Mouse (Mus musculus) kidney, postnatal 0 days (tissue): Measurements from ENCODE around the gene Rbpjl. TPM values are rescaled to one million over a fixed set of nuclear protein-coding genes. Genes with fewer than 3 reads are reported as not detected.

ENCODE experiments used
- ATAC-seq: fragments of 200-750 bp; cut with Nextera tagmentation; replicated peaks from 2 replicates; pipeline ENCODE4 v1.8.0; 2017; ENCODE audit warnings: low read depth, moderate number of reproducible peaks, moderate TSS enrichment, moderate library complexity; ENCODE audit not compliant: low FRiP score
- DNase-seq: peaks from one replicate; pipeline ENCODE4 v3.0.0-alpha.2; 2016; ENCODE audit warnings: low spot score
- H3K27ac ChIP-seq: fragments of 300-500 bp; sonication (generic); 2 replicates; pipeline ENCODE4 v1.5.1; 2014; ENCODE audit warnings: mild to moderate bottlenecking
- H3K27me3 ChIP-seq: fragments of 300-500 bp; sonication (generic); 2 replicates; pipeline ENCODE4 v1.6.1; 2014; ENCODE audit warnings: low read length, mixed read lengths; ENCODE audit not compliant: insufficient read depth
- H3K36me3 ChIP-seq: fragments of 300-500 bp; sonication (generic); 2 replicates; pipeline ENCODE4 v1.6.1; 2014; ENCODE audit warnings: low read length, mixed read lengths; ENCODE audit not compliant: insufficient read depth
- H3K4me1 ChIP-seq: fragments of 300-500 bp; sonication (generic); replicated peaks from 2 replicates; pipeline ENCODE4 v1.6.1; 2014; ENCODE audit warnings: antibody characterized with exemption, low read length, mixed read lengths; ENCODE audit not compliant: insufficient read depth
- H3K4me2 ChIP-seq: fragments of 300-500 bp; sonication (generic); 2 replicates; pipeline ENCODE4 v1.6.1; 2014; ENCODE audit warnings: mild to moderate bottlenecking, low read length, moderate library complexity, mixed read lengths
- H3K4me3 ChIP-seq: fragments of 300-500 bp; sonication (generic); replicated peaks from 2 replicates; pipeline ENCODE4 v1.5.1; 2014; ENCODE audit warnings: low read depth, low read length
- H3K9ac ChIP-seq: fragments of 300-500 bp; sonication (generic); 2 replicates; pipeline ENCODE4 v1.6.1; 2014; ENCODE audit warnings: low read depth, low read length
- H3K9me3 ChIP-seq: fragments of 300-500 bp; sonication (generic); replicated peaks from 2 replicates; pipeline ENCODE4 v1.6.1; 2016; ENCODE audit warnings: low read length, inconsistent platforms, mixed read lengths
- CTCF ChIP-seq: IDR thresholded peaks from 2 replicates; pipeline ENCODE4 v1.5.1; 2016; ENCODE audit warnings: antibody characterized with exemption, low read depth, mild to moderate bottlenecking, moderate library complexity
- whole genome bisulfite sequencing: fragments of 180-500 bp; shearing (Covaris S2); extraction: QIAGEN DNeasy Blood & Tissue Kit; methylation state at CpG from one replicate; pipeline ENCODE4 v1.1.7; 2014; 5-methylcytosine and 5-hydroxymethylcytosine counted together
- polyA plus RNA-seq: library from polyadenylated mRNA; unstranded; fragments of >200 nt; fragmentation: Nextera tagmentation; extraction: Ambion mirVana; gene quantifications from 2 replicates; pipeline ENCODE4 v1.2.1, GENCODE M21; 2015

The Rbpjl gene
- polyA plus RNA-seq, 1 experiment from 2014 or later: not detected

GRCm38 (mm10) chr2:164422675-164423393, 19.9 kb downstream of the Rbpjl start:
- Histone ChIP-seq H3K27ac (0 out of 2 replicates have a peak overlapping the region, but pooled peaks have one; percentile 1), H3K36me3 (peaks cover 30% of the 10 kb centered on the region), H3K9me3 (no peaks in the 10 kb centered on the region), H3K4me2 (no peak overlapping the region), H3K9ac (no peak overlapping the region), H3K4me3 (no peak overlapping the region), H3K4me1 (no peaks in the 10 kb centered on the region), H3K27me3 (no peaks in the 10 kb centered on the region)
- no peak for TF ChIP-seq CTCF
- 81% methylated on average over 15 of the region's 15 CpGs for WGBS
- ATAC-seq: peak; percentile 23; the same call in 1 of the 2 replicates
- DNase-seq: no peak

DNA sequence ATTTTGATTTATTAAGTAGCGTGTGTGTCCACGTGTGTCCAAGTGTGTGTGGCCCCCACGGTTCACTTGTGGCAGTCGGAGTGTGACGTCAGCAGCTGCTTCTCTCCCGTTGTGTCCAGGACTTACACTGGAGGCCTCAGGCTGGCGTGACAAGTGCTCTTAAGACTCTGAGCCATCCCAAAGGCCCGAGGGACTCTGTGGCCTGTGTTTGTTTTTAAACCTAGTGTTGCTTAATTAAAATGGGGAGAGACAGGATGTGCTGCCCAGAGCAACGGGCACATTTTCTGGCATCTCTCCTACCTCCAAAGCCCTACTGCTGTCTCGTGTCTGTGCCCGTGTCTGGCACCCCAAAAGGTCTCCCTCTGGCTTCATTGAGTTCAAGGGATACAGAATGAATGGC, 20.5 kb downstream of the Rbpjl start:
- DNase-seq (no peak), ATAC-seq (no peak)
- Histone ChIP-seq H3K4me2 (no peak overlapping the region), H3K36me3 (peaks cover 34% of the 10 kb centered on the region), H3K27me3 (no peaks in the 10 kb centered on the region), H3K4me3 (no peak overlapping the region), H3K4me1 (no peaks in the 10 kb centered on the region), H3K9ac (no peak overlapping the region), H3K27ac (no peak overlapping the region), H3K9me3 (no peaks in the 10 kb centered on the region)
- 65% methylated on average over 11 of the region's 11 CpGs for WGBS
- no peak for TF ChIP-seq CTCF

GRCm38 (mm10) chr2:164424406-164424805, 21.5 kb downstream of the Rbpjl start:
- 88% methylated on average over 8 of the region's 8 CpGs for WGBS
- DNase-seq: no peak
- no peaks in the 10 kb centered on the region for H3K27me3 ChIP-seq
- no peaks in the 10 kb centered on the region for H3K9me3 ChIP-seq
- no peak overlapping the region for H3K4me2 ChIP-seq
- no peak overlapping the region; the same call in 1 of the 2 replicates for H3K27ac ChIP-seq
- no peak for TF ChIP-seq CTCF
- no peak for ATAC-seq
- peaks cover 37% of the 10 kb centered on the region for H3K36me3 ChIP-seq
- no peaks in the 10 kb centered on the region for H3K4me1 ChIP-seq
- no peak overlapping the region for H3K9ac ChIP-seq
- no peak overlapping the region for H3K4me3 ChIP-seq

DNA sequence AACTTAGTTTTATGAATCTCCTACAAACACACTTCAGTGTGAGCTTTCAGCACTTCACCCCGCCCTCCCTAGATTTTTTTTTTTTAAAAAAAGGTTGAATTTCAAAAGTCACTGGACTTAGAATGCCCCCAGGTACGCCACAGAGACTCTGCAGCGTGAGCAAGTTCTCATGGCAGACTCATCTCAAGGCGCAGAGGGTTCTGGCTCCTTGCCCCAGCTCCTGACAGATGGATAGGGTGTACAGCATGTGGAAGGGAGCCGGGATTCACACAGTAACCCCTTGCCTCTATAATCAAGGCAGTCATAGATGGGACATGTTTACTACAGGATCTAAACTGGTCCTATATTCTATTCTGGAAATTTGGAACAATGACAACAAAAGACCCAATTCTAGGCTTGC, 22.5 kb downstream of the Rbpjl start:
- TF ChIP-seq CTCF: no peak
- Histone ChIP-seq H3K4me3 (no peak overlapping the region), H3K27me3 (no peaks in the 10 kb centered on the region), H3K9ac (no peak overlapping the region), H3K36me3 (peaks cover 40% of the 10 kb centered on the region), H3K9me3 (no peaks in the 10 kb centered on the region), H3K27ac (no peak overlapping the region), H3K4me2 (no peak overlapping the region), H3K4me1 (0 out of 2 replicates have a peak, but pooled peaks cover 2% of the 10 kb centered on the region)
- DNase-seq: no peak
- 84% methylated on average over 5 of the region's 5 CpGs for WGBS
- no peak for ATAC-seq

- DNase-seq (no peak), ATAC-seq (no peak)
- H3K4me1 ChIP-seq: peaks cover 9% of the 10 kb centered on the region
- 28% methylated on average over 12 of the region's 12 CpGs for WGBS
- no peaks in the 10 kb centered on the region for H3K27me3 ChIP-seq
- no peak overlapping the region for H3K4me3 ChIP-seq
- H3K4me2 ChIP-seq: no peak overlapping the region
- no peak for TF ChIP-seq CTCF
- no peak overlapping the region for H3K9ac ChIP-seq
- peaks cover 40% of the 10 kb centered on the region for H3K36me3 ChIP-seq
- no peak overlapping the region for H3K27ac ChIP-seq
- no peaks in the 10 kb centered on the region for H3K9me3 ChIP-seq
Observed at GRCm38 (mm10) chr2:164426121-164426520, 23.2 kb downstream of the Rbpjl start.

DNA sequence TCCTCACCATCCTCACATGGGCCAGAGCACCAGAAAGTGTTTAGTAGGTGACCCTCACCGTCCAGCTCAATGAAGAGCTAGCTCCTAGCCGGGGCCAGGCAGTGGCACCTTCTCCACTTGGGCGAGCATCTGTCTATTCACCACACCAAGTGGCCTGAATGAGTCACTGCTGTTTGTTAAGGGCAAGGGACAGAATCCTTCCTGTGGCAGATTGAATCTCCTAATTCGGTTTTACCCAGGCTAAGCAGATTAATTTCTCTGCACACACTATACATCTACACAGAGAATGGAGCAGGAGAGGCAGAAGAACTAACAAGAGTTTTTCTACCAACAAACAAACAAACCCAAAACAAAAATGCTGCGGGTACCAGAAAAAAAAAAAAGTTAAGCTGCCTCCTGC, 24.0 kb downstream of the Rbpjl start:
- Histone ChIP-seq H3K27me3 (no peaks in the 10 kb centered on the region), H3K27ac (no peak overlapping the region), H3K36me3 (peaks cover 40% of the 10 kb centered on the region), H3K4me2 (no peak overlapping the region), H3K9me3 (no peaks in the 10 kb centered on the region), H3K9ac (no peak overlapping the region), H3K4me1 (peaks cover 16% of the 10 kb centered on the region), H3K4me3 (no peak overlapping the region)
- no peak for DNase-seq
- no peak for TF ChIP-seq CTCF
- no peak for ATAC-seq
- WGBS: 63% methylated on average over 5 of the region's 5 CpGs
